Mouse (Mus musculus) left cerebral cortex, adult 2 months (tissue): ENCODE results near the gene Ubtd2. TPM values are rescaled to one million over a fixed set of nuclear protein-coding genes. Genes with fewer than 3 reads are reported as not detected.

Experiments used
- DNase-seq, 2 experiments: peaks; one replicate each; pipeline ENCODE4 v3.0.0; 2021 to 2022; ENCODE audit warnings: low spot score in 2 of 2, mixed read lengths in 1 of 2; ENCODE audit errors: extremely low spot score in 1 of 2
- H3K27ac ChIP-seq: fragments of 200-600 bp; 2 replicates; pipeline ENCODE4 v1.8.1; 2022
- H3K4me3 ChIP-seq: fragments of 200-600 bp; 2 replicates; pipeline ENCODE4 v1.8.1; 2022
- CTCF ChIP-seq: fragments of 200-600 bp; IDR thresholded peaks from 2 replicates; pipeline ENCODE4 v1.8.1; 2022; ENCODE audit warnings: antibody characterized with exemption, mild to moderate bottlenecking, moderate library complexity
- intact Hi-C: fragments of 180-260 bp; cut with DNase I; formaldehyde crosslinking; loops from one replicate; pipeline ENCODE4 v1.15.1; 2025
- total RNA-seq, 2 experiments: library from RNA; stranded (reverse); gene quantifications; 2 replicates each; pipeline ENCODE4 v1.2.3; 2021

The Ubtd2 gene
- total RNA-seq, 2 experiments from 2014 or later, result 53.9 to 57.3 TPM

- intact Hi-C loops, result no loop called here
- Histone ChIP-seq H3K27ac (no peak overlapping the region), H3K4me3 (no peak overlapping the region)
- TF ChIP-seq CTCF, result no peak
- DNase-seq, result no peak
Measured at GRCm38 (mm10) chr11:32527006-32527405, 71.8 kb downstream of the Ubtd2 start.

GRCm38 (mm10) chr11:32530151-32530550, 75.0 kb downstream of the Ubtd2 start:
- Histone ChIP-seq H3K27ac (no peak overlapping the region), H3K4me3 (no peak overlapping the region)
- DNase-seq, result no peak
- intact Hi-C loops, result no loop called here
- TF ChIP-seq CTCF, result peak; percentile 26

DNA sequence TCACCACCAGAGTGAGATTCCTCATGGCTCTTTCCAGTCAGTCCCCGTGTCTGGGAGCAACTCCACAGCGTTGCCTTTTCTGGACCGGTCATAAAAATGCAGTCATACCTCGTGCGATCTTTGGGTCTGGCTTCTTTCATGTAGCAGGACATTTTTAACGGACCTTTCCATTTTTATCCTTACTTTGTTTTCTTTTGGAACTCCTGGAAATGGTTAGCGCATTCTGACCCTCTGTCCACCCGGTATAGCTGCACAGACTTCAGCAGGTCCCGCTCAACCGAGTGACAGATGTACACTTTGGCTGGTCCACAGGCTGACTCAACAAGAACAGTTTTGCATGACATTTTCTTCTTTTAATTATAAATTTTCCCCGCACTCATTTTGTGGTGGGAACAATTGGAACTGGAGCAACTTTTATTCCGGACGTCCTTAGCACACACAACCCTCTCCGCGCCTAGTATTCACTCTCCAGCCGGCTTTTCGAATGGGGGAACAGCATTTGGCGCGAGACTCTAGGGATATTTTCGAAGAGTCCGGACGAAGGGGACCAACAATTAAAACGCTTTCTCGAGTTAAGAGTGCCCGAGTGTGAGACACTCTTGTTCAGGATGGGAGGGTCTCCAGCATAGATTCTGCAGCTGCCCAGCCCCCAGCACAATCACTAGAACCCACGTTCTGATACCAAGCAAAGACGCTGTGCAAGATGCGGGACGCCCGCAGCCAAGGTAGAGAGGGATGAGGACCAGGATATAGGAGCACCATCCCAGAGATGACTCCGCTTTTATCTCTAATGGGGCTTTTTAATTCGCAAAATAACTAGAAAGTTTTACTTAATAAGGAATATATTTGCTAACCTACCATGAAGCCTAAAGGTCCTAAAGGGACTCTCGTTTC, 76.9 kb downstream of the Ubtd2 start, which contains the start of gene Efcab9:
Gene Efcab9 (minus strand): TSS at position 211 of the 894 bp plus-strand sequence.
- DNase-seq, result no peak
- intact Hi-C loops, result loop anchor here (2.0 kb wide), 2 partner anchors 49 to 77 kb away; partner anchors contain the start of gene Ubtd2
- Histone ChIP-seq H3K27ac (peak within 1 kb of the TSS; percentile 45; the same call in 1 of the 2 replicates), H3K4me3 (peak within 1 kb of the TSS; percentile 55)
- no peak for TF ChIP-seq CTCF

DNA sequence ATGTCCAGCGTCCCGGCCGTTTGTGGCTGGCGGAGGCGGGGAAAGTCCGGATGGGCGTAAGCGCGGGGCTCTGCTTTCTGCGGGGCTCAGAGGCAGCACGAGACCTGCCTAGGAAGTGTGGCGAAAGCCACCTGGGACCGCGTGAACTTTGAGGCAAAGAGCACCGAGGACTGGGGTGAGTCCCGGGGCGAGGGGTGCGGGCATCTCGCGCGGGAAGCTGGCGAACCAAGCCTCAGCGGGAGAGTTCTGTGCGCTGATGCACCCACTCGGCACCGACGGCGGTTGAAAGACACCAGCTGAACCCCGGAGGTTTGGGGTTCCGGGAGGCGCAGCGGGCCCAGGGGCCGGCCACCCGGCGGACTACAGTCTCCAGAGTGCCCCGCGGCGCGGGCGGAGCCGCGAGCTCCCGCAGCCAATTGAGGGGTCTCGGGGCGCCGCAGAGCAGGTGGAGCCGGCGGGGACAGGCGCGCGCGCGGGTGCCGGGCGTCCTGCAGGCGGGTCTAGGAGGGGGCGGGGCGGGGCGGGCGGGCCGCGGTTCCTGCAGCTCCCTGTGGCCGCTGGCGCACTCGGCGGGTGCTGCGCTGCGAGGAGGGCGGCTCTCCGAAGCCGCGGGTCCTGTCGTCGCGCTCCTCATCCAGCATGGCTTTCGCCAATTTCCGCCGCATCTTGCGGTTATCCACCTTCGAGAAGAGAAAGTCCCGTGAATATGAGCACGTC, 77.8 kb downstream of the Ubtd2 start, which contains the start of gene Stk10:
Gene Stk10 (plus strand): TSS at position 541 of the 717 bp plus-strand sequence.
- peak; percentile 11; the same call in 1 of the 2 replicates for TF ChIP-seq CTCF
- Histone ChIP-seq H3K27ac (peak within 1 kb of the TSS; percentile 83), H3K4me3 (peak within 1 kb of the TSS; percentile 55)
- peak; percentile 89 to 91 for DNase-seq
- intact Hi-C loops, result loop anchor here (2.0 kb wide), 2 partner anchors 48 to 78 kb away; partner anchors contain the start of gene Ubtd2

GRCm38 (mm10) chr11:32533482-32534261, 78.5 kb downstream of the Ubtd2 start:
- Histone ChIP-seq H3K4me3 (peak overlapping the region; percentile 55), H3K27ac (peak overlapping the region; percentile 83)
- no peak for TF ChIP-seq CTCF
- intact Hi-C loops, result loop anchor here (2.0 kb wide), 2 partner anchors 47 to 79 kb away; partner anchors contain the start of gene Ubtd2
- peak; percentile 35 to 49 for DNase-seq

GRCm38 (mm10) chr11:32534453-32535075, 79.4 kb downstream of the Ubtd2 start:
- intact Hi-C loops, result no loop called here
- no peak for DNase-seq
- Histone ChIP-seq H3K27ac (no peak overlapping the region; the same call in 1 of the 2 replicates), H3K4me3 (peak overlapping the region; percentile 55)
- TF ChIP-seq CTCF, result no peak

- Histone ChIP-seq H3K4me3 (no peak overlapping the region), H3K27ac (no peak overlapping the region)
- no peak for DNase-seq
- TF ChIP-seq CTCF, result no peak
- intact Hi-C loops, result no loop called here
Measured at GRCm38 (mm10) chr11:32535646-32536045, 80.5 kb downstream of the Ubtd2 start.

- TF ChIP-seq CTCF, result no peak
- intact Hi-C loops, result no loop called here
- H3K4me3 ChIP-seq, result no peak overlapping the region
- no peak for DNase-seq
- H3K27ac ChIP-seq, result no peak overlapping the region
Measured at GRCm38 (mm10) chr11:32536954-32537353, 81.8 kb downstream of the Ubtd2 start.

DNA sequence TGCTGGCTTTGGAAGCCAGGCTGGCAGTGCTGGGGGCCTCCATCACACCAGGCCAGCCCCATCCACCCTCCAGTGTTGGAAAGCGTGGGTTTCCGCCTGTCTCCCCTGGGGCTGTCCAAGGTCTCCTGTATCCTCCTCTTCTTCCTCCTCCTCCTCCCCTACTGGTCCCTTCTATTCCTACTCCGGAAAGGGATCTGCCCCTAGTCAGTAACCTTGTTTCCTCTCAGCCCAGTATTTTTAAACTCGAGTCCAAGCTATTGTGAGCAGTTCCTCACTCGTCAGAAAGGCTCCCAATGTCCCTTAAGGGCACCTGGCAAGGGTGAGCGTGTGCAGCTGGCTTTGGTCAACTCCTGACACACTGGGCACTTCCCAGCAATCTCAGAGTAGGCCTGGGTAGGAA, 83.3 kb downstream of the Ubtd2 start:
- intact Hi-C loops, result no loop called here
- no peak for TF ChIP-seq CTCF
- no peak overlapping the region for H3K27ac ChIP-seq
- no peak for DNase-seq
- H3K4me3 ChIP-seq, result no peak overlapping the region

DNA sequence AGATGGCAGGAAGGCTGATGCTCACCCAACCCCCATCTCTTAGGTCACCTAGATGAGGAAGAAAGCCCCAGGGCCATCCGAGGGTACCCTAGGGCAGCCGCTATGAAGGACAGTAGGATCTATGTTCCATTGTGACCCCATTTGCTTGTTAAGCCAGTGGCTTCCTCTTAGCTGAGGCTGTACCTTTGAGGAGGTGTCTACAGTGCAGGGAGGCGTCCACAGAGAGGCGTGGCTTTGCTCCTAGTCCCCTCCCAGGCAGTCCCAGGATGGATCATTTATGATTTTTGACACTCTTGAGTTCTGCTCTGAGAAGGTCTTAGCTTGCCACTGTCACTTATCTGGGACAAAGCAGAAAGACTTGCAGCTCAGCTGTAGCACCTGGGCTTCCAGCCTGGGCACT, 83.7 kb downstream of the Ubtd2 start:
- no peak for DNase-seq
- intact Hi-C loops, result no loop called here
- Histone ChIP-seq H3K27ac (no peak overlapping the region), H3K4me3 (no peak overlapping the region)
- no peak for TF ChIP-seq CTCF

DNA sequence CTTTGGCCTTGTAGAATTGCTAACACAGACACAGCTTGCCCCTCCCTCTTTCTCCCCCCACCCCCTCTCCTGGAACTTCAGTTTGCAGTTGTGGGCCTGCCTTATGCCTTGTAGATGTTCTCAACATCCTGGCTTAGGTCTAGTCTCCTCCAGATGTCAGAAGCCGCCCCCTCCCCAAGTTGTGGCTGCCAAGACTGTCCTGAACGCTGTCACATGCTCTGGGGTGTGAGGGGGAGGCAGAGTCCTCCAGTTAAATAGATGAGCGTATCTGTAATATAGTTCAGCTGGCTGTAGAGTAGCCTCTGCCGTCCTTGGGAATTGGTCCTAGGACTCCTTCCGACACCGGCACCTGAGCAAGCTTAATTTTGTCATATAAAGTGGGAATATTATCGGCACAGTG, 84.5 kb downstream of the Ubtd2 start:
- Histone ChIP-seq H3K27ac (no peak overlapping the region), H3K4me3 (no peak overlapping the region)
- no peak for TF ChIP-seq CTCF
- no peak for DNase-seq
- intact Hi-C loops, result no loop called here
